15 mouse cellular contexts compared by ENCODE assay signal in the genomic region with DNA sequence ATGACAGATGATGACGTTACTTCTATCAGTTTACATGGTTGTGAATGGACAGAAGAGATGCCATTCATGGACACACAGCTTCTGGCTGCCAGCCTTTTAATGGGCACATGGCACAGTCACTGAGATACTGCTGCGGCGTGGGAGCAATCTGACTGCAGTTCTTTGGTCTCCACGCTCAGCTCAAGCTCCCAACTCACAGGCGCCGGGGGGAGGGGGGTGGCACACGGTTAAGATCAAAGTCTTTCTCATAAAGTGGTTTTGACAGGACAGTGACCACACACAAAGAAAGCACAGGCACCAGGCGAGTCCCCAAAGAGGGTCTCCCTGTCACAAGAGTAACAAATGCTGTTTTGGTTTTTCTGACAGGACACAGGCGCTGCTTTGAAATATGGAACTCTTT.
DNase-seq lines count a peak whose midpoint lies in the region; ATAC-seq lines count a peak whose summit lies in the region.
"Had no signal": no experiment of that assay in that cellular context is flagged by ENCODE, and none has a peak within 500 bp of the region (broad histone marks: within the 10 kb centered on the region; RNA-seq: fewer than 3 reads in every experiment).

No protein-coding gene starts in this region.

- peak; percentile 33 for DNase-seq in embryo, embryonic 11 days
- DNase-seq in embryo, embryonic 10 days (ENCODE audit: low spot score): no peak
- peak; percentile 88 for DNase-seq in midbrain, embryonic 11.5 days (ENCODE audit: low spot score, missing footprints)
- DNase-seq in midbrain, embryonic 10.5 days (ENCODE audit: low spot score): no peak
- DNase-seq in left cerebral cortex, postnatal 36 days (ENCODE audit: low spot score in 2 of 2): peak; percentile 12 to 16
- peak; percentile 19 for DNase-seq in right cerebral cortex, postnatal 14 days
- DNase-seq in testis, postnatal 14 days (ENCODE audit: low spot score): no peak
- DNase-seq in spleen, adult 12 weeks (ENCODE audit: low spot score): no peak
- DNase-seq: spleen, adult 18-20 months had no signal

- H3K4me1 ChIP-seq in midbrain, embryonic 11.5 days (ENCODE audit: control insufficient read depth, insufficient read depth, low read length): peaks cover 10% of the 10 kb centered on the region
- H3K4me1 ChIP-seq in midbrain, embryonic 10.5 days: peaks cover 23% of the 10 kb centered on the region
- H3K4me1 ChIP-seq: liver, embryonic 15.5 days had no signal

- no peak overlapping the region for H3K4me2 ChIP-seq in midbrain, embryonic 11.5 days
- H3K4me2 ChIP-seq: embryonic facial prominence, embryonic 15.5 days; heart, embryonic 13.5 days; liver, embryonic 15.5 days; neural tube, embryonic 12.5 days had no signal

- no peak overlapping the region for H3K9ac ChIP-seq in midbrain, embryonic 11.5 days (ENCODE audit: low read length)
- H3K9ac ChIP-seq: embryonic facial prominence, embryonic 15.5 days; heart, embryonic 13.5 days; liver, embryonic 15.5 days; neural tube, embryonic 12.5 days had no signal

- no peaks in the 10 kb centered on the region for H3K9me3 ChIP-seq in midbrain, embryonic 11.5 days (ENCODE audit: control insufficient read depth, low read length)
- H3K9me3 ChIP-seq in midbrain, embryonic 10.5 days (replicated peaks): no peaks in the 10 kb centered on the region
- H3K9me3 ChIP-seq: embryonic facial prominence, embryonic 15.5 days; heart, embryonic 13.5 days; liver, embryonic 15.5 days; neural tube, embryonic 12.5 days had no signal

- ATAC-seq in midbrain, embryonic 11.5 days (ENCODE audit: low FRiP score): peak; percentile 29; the same call in 1 of the 2 replicates

- no peaks in the 10 kb centered on the region for H3K36me3 ChIP-seq in midbrain, embryonic 11.5 days (ENCODE audit: control insufficient read depth, insufficient read depth, low read length)
- H3K36me3 ChIP-seq in midbrain, embryonic 10.5 days: no peaks in the 10 kb centered on the region
- H3K36me3 ChIP-seq: embryonic facial prominence, embryonic 15.5 days; G1E; heart, embryonic 13.5 days; liver, embryonic 15.5 days; neural tube, embryonic 12.5 days had no signal

- intact Hi-C loops in left cerebral cortex, postnatal 36 days (cut with DNase I): loop anchor here (5.0 to 10.0 kb wide), 2 partner anchors 642 to 820 kb away; partner anchors contain the start of gene Alk

- no peak overlapping the region for H3K27ac ChIP-seq in midbrain, embryonic 11.5 days (ENCODE audit: low read depth, low read length)
- no peak overlapping the region for H3K27ac ChIP-seq in midbrain, embryonic 10.5 days (replicated peaks)
- H3K27ac ChIP-seq: embryonic facial prominence, embryonic 15.5 days; heart, embryonic 13.5 days; left cerebral cortex, adult 2 months; liver, embryonic 15.5 days; neural tube, embryonic 12.5 days had no signal

- no peak overlapping the region for H3K4me3 ChIP-seq in midbrain, embryonic 11.5 days (ENCODE audit: low read depth, low read length)
- no peak overlapping the region for H3K4me3 ChIP-seq in midbrain, embryonic 10.5 days
- H3K4me3 ChIP-seq: embryonic facial prominence, embryonic 15.5 days; heart, embryonic 13.5 days; left cerebral cortex, adult 2 months; liver, embryonic 15.5 days; neural tube, embryonic 12.5 days had no signal

- no peaks in the 10 kb centered on the region for H3K27me3 ChIP-seq in midbrain, embryonic 11.5 days (ENCODE audit: control insufficient read depth, insufficient read depth, low read length)
- H3K27me3 ChIP-seq in midbrain, embryonic 10.5 days (ENCODE audit: low read depth, poor library complexity, severe bottlenecking): no peaks in the 10 kb centered on the region; the same call in 1 of the 2 replicates
- H3K27me3 ChIP-seq: liver, embryonic 15.5 days; neural tube, embryonic 12.5 days had no signal

- 51% methylated on average over 9 of the region's 9 CpGs for whole genome bisulfite sequencing in midbrain, embryonic 11.5 days
- 49% methylated on average over 9 of the region's 9 CpGs for WGBS in midbrain, embryonic 10.5 days

Comparison
In these comparisons a context has a peak if more than half of its experiments do, and no peak if none do; other contexts are left out.
1. DNase-seq: peak in embryo, embryonic 11 days (single experiment), midbrain, embryonic 11.5 days (single experiment), left cerebral cortex, postnatal 36 days (2 of 2) and right cerebral cortex, postnatal 14 days (single experiment); none in embryo, embryonic 10 days (single experiment), midbrain, embryonic 10.5 days (single experiment), testis, postnatal 14 days (single experiment) and spleen, adult 12 weeks (single experiment).